Mouse (Mus musculus) CH12.LX (cell line): ENCODE data around the gene Dscam.

Experiments
- CTCF ChIP-seq, 2 experiments: IDR thresholded peaks in 1 of 2; conservative IDR thresholded peaks in 1 of 2; 2 replicates each; pipeline ENCODE4 v1.5.1; 2011 to 2012; ENCODE audit warnings: low read depth in 2 of 2, low read length in 2 of 2, improper control_type of control experiment in 1 of 2, inconsistent platforms in 1 of 2, mild to moderate bottlenecking in 1 of 2, moderate library complexity in 1 of 2
- E2F4 ChIP-seq: IDR thresholded peaks from 2 replicates; pipeline ENCODE4 v1.6.1; 2011; ENCODE audit warnings: low read depth, low read length, improper control_type of control experiment; ENCODE audit not compliant: insufficient replicate concordance
- ELF1 ChIP-seq: IDR thresholded peaks from 2 replicates; pipeline ENCODE4 v1.6.1; 2014; ENCODE audit warnings: low read depth, mild to moderate bottlenecking, inconsistent platforms, low read length, improper control_type of control experiment
- EP300 ChIP-seq: IDR thresholded peaks from 2 replicates; pipeline ENCODE4 v1.6.1; 2011; ENCODE audit warnings: low read length, improper control_type of control experiment
- ETS1 ChIP-seq: conservative IDR thresholded peaks from 2 replicates; pipeline ENCODE4 v1.6.1; 2012; ENCODE audit warnings: low read depth, mild to moderate bottlenecking, inconsistent platforms, low read length, improper control_type of control experiment, moderate library complexity
- IRF4 ChIP-seq: IDR thresholded peaks from 2 replicates; pipeline ENCODE4 v1.6.1; 2014; ENCODE audit warnings: low read depth, mild to moderate bottlenecking, inconsistent platforms, low read length, improper control_type of control experiment
- MAFK ChIP-seq: IDR thresholded peaks from 2 replicates; pipeline ENCODE4 v1.6.1; 2011; ENCODE audit warnings: low read length, improper control_type of control experiment; ENCODE audit not compliant: insufficient replicate concordance
- MAX ChIP-seq: IDR thresholded peaks from 2 replicates; pipeline ENCODE4 v1.6.1; 2011; ENCODE audit warnings: low read length, improper control_type of control experiment
- MXI1 ChIP-seq: IDR thresholded peaks from 2 replicates; pipeline ENCODE4 v1.6.1; 2011; ENCODE audit warnings: mild to moderate bottlenecking, low read depth, low read length, improper control_type of control experiment
- NELFE ChIP-seq: IDR thresholded peaks from 2 replicates; pipeline ENCODE4 v1.6.1; 2011; ENCODE audit warnings: low read depth, low read length, improper control_type of control experiment
- SMC3 ChIP-seq: IDR thresholded peaks from 2 replicates; pipeline ENCODE4 v1.6.1; 2011; ENCODE audit warnings: low read depth, low read length, improper control_type of control experiment

GRCm38 (mm10) chr16:96901234-96902014 is 269.1 kb downstream of the Dscam start:
- no peak for TF ChIP-seq ELF1
- TF ChIP-seq CTCF (conservative IDR thresholded peaks at IDR 0.05 in 1 of 2, IDR thresholded peaks at IDR 0.05 in 1 of 2; ENCODE audit: low read depth in 2 of 2, low read length in 2 of 2), result no peak
- TF ChIP-seq NELFE, result no peak
- TF ChIP-seq MAFK, result no peak
- no peak for TF ChIP-seq MAX
- TF ChIP-seq ETS1, result no peak
- no peak for TF ChIP-seq MXI1
- no peak for TF ChIP-seq EP300
- TF ChIP-seq SMC3, result no peak
- TF ChIP-seq IRF4, result no peak
- TF ChIP-seq E2F4, result no peak
